Mouse (Mus musculus) adrenal gland, postnatal 14 days (tissue): Measurements from ENCODE around the gene D11Wsu47e. TPM values are rescaled to one million over a fixed set of nuclear protein-coding genes. Genes with fewer than 3 reads are reported as not detected.
A peak's percentile ranks its signal among the peaks of the same experiment; 100 is the strongest.

Source experiments
- DNase-seq: peaks from one replicate; pipeline ENCODE4 v3.0.0; 2021; ENCODE audit warnings: mixed read lengths
- total RNA-seq: library from RNA; stranded (reverse); gene quantifications from 2 replicates; pipeline ENCODE4 v1.2.3, GENCODE M21; 2021

The D11Wsu47e gene
- total RNA-seq, 1 experiment from 2014 or later: 15.9 TPM

GRCm38 (mm10) chr11:113666205-113666604 is 18.0 kb upstream of the D11Wsu47e start:
- DNase-seq: no peak

GRCm38 (mm10) chr11:113666648-113667047 is 17.6 kb upstream of the D11Wsu47e start:
- DNase-seq: peak; percentile 55

GRCm38 (mm10) chr11:113667122-113667521 is 17.1 kb upstream of the D11Wsu47e start:
- DNase-seq: no peak

GRCm38 (mm10) chr11:113667704-113668103 is 16.5 kb upstream of the D11Wsu47e start:
- DNase-seq: no peak

GRCm38 (mm10) chr11:113668857-113669256 is 15.4 kb upstream of the D11Wsu47e start:
- no peak for DNase-seq

- no peak for DNase-seq
Observed at GRCm38 (mm10) chr11:113669711-113670110, 14.5 kb upstream of the D11Wsu47e start.

GRCm38 (mm10) chr11:113673614-113674013 is 10.6 kb upstream of the D11Wsu47e start:
- DNase-seq: no peak

- no peak for DNase-seq
Observed at GRCm38 (mm10) chr11:113674595-113674994, 9.6 kb upstream of the D11Wsu47e start.

GRCm38 (mm10) chr11:113676847-113677246 is 7.4 kb upstream of the D11Wsu47e start:
- DNase-seq: no peak

GRCm38 (mm10) chr11:113677378-113677777 is 6.8 kb upstream of the D11Wsu47e start:
- DNase-seq: no peak

GRCm38 (mm10) chr11:113678373-113678772 is 5.8 kb upstream of the D11Wsu47e start:
- no peak for DNase-seq

- no peak for DNase-seq
Observed at GRCm38 (mm10) chr11:113680954-113681353, 3.3 kb upstream of the D11Wsu47e start.

- DNase-seq: no peak
Observed at GRCm38 (mm10) chr11:113681979-113682378, 2.2 kb upstream of the D11Wsu47e start.

GRCm38 (mm10) chr11:113682897-113683626 is 1.1 kb upstream of the D11Wsu47e start:
- DNase-seq: peak; percentile 88

- no peak for DNase-seq
Observed at GRCm38 (mm10) chr11:113683627-113683956, 620 bp upstream of the D11Wsu47e start.

GRCm38 (mm10) chr11:113684707-113685426 is 655 bp downstream of the D11Wsu47e start:
- DNase-seq: no peak

GRCm38 (mm10) chr11:113687031-113687430 is 2.8 kb downstream of the D11Wsu47e start:
- no peak for DNase-seq

GRCm38 (mm10) chr11:113690506-113690905 is 6.3 kb downstream of the D11Wsu47e start:
- DNase-seq: no peak

GRCm38 (mm10) chr11:113691318-113691717 is 7.1 kb downstream of the D11Wsu47e start:
- no peak for DNase-seq

GRCm38 (mm10) chr11:113691851-113692250 is 7.6 kb downstream of the D11Wsu47e start:
- DNase-seq: no peak

- DNase-seq: no peak
Observed at GRCm38 (mm10) chr11:113697571-113697970, 13.4 kb downstream of the D11Wsu47e start.

GRCm38 (mm10) chr11:113698013-113698545 is 13.9 kb downstream of the D11Wsu47e start:
- no peak for DNase-seq

GRCm38 (mm10) chr11:113699643-113700042 is 15.4 kb downstream of the D11Wsu47e start:
- DNase-seq: no peak

GRCm38 (mm10) chr11:113703758-113704157 is 19.5 kb downstream of the D11Wsu47e start:
- peak; percentile 88 for DNase-seq
